Mouse (Mus musculus): ENCODE measurements around the gene Gm17416.

The Gm17416 gene

DNA sequence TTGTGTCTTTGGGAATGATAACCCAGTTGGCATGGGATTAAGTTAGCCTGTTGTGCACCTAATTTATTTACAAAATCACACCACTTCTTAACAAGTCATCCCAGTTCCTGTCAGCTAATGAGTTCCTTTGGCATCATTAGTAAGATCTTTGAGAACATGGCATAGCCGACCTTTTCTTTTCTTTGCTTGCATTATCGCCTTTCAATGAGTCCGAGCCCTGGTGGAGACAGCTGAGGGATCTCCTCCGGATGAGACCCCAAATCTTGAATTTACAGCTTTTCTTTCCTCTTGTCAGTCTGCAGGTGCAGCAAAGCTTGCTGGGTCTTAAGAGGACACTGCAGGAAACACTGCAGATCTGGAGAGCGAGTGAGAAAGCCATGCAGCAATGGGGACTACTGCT, at the start of gene Gm17416:
Gene Gm17416 (plus strand): TSS at position 301 of the 400 bp plus-strand sequence.
- DNase-seq = no peak

DNA sequence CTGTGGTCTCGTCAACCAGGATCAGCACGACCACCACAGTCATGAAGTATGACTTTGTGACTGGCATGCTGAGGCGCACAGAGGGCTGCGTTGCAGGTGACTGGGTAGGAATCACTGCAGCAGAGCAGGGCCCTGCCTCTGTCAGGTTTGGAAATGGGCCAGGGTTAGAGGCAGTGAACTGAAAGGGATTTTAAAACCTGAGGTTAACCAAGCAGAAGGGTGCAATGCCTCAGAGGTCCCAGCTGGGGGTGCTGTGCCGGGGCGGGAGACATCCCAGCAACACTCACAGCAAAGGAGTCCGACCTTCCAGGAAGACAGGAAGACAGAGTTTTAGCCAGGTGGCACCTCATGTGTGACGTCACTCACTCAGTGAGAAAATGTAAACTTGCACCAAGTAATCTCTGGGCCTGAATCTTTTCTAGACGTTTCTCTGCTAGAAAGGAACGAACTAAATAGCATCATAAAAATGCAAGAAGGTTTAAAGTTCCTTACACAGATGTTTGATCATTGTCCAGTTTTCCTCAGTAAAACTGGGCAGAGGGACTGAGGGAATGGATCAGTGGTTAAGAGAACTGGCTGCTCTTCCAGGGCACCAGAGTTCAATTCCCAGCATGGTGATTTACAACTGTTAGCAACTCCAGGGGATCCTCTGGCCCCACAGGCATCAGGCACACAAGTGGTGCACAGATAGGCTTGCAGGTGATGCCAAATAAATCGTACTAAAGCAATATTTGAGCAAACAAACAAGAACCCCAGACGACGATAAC, 29.0 kb upstream of the Gm17416 start, which contains the start of gene Defb29:
Gene Defb29 (minus strand): TSS at position 155 of the 767 bp plus-strand sequence.
- DNase-seq = peak; percentile 18

DNA sequence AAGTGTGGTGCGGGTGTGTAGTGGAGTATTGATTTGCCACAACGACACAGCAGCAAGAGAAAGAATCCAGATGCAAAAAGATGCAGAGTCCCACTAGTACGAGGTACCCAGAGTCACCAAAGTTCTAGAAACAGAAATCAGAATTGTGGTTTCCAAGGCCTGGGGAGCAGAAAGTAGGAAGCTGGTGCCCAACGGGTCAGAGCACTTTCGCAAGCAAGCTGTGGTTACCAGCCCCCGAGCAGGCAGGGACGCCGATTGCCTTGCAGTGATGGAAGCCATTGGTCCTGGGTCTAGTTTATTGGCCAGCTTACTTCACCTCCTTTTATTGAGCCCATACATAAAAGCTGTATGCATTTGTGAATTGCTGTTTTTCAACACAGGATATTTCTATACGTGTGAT, 27.2 kb upstream of the Gm17416 start:
- no peak for DNase-seq

DNA sequence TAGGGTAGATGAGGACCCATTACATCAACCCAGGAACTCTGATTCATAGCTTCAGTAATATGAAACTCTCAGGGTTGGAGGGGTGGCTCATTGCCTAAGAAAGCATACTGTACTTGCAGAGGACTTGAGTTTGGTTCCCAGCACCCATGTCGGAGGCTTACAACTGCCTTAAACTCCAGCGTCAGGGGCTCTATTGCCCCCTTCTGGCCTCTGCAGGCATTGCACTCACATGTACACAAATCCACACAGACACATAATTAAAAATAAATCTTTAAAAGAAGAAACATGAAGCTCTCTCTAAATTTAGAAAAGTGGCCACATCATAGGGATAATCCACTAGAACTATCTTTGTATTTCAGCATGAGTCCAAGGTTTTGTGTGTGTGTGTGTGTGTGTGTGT, 26.2 kb upstream of the Gm17416 start:
- DNase-seq = no peak

DNA sequence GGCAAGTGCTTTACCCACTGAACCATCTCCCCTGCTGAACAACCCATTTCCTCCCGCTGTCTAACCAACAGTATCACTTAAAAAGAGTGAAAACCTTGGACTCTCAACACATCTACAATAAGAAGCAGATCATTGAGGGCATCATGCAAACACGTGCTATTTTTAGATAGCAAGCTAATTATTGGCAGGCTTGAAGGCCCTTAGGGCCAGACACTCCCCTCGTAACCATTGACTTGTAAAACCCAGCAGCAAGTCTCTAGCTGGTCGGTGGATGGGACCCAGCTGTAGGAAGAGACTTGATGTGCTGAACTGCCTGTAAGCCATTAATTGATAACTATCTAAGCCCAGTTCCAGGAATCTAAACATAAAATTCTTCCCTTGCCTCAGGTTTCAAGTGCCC, 25.7 kb upstream of the Gm17416 start:
- DNase-seq = no peak

DNA sequence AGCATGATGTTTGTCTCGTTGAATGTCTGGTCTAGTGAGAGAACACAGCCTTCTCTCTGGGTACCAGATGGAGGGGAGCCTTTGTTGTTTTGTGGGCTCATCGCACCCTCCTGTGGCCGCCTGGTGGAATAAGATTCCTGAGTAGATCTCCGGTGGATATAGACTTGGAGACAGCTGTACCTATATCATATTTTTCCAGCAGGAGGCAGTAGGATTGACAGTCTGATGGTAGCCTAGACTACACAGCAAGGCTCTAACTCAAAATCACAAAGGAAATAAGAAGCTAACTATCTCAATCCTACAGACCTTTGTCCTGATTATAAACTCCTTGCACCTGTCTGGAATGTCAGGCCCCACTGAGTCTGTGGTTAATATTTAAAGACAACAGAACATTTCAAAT, 24.4 kb upstream of the Gm17416 start:
- peak; percentile 33 for DNase-seq

DNA sequence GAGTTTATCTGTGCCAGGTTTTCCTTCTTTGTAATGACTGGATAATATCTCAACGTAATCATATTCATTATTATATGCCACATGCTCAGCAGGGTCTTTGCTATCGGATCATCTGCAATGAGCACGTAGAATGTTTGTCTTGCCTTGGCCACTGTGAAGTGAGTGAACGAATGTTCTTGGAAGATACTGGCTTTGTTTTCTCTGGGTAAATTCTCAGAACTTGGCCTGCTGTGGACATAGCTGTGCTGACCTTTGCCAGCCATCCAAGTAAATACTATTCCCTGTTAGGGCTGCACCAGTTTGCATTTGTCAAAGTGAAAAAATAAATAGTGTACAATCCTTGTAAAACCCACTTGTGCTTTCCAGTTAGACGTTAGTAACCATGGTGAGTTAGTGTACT, 21.0 kb upstream of the Gm17416 start:
- DNase-seq = no peak

DNA sequence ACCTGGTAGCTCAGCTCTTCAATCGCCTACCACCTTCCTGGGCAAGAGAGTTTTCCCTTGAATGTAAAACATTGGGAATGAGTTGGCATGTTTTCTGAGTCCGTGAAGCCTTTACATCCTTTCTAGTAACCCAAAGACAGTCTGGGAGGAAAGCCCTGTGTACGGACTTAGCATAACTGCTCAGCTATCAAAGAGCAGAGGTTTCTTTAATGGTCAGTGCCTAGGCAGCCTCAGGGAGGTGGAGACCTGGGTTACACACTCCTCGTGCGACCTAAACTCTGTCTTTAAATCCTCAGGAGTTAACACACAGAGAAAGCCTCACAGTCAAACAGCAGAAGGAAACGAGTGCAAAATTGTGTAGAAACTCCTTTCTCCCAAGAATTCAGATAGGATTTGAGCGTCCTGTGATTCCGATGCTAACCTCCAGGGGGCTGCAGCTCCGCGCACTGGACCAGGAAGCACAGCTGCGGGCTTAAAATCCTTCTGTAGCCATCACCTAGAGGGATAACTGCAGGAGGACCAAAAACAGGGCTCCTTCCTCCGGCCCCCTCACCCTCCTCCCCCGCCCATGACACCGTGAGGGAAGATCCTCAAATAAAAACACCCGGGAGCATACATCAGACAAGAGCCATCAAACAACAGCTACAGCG, 15.2 kb upstream of the Gm17416 start:
- peak; percentile 60 for DNase-seq

DNA sequence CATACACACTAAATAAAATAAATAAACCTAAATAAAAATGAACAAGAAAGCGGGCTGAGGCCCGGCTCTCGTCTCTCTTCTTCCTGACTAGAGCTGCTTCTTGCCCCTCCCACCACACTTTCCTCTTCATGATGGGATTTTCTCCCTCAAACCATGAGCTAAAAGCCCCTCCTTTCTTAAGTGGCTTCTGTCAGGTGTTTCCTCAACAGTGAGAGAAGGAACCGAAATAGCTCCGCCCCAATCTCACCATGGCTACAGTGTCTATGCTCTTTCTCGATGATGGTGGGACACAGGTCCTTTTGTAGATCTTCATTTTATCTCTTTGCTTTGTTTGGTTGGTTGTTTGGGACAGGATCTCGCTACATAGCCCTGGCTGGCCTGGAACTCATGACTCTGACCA, 12.5 kb upstream of the Gm17416 start:
- no peak for DNase-seq

DNA sequence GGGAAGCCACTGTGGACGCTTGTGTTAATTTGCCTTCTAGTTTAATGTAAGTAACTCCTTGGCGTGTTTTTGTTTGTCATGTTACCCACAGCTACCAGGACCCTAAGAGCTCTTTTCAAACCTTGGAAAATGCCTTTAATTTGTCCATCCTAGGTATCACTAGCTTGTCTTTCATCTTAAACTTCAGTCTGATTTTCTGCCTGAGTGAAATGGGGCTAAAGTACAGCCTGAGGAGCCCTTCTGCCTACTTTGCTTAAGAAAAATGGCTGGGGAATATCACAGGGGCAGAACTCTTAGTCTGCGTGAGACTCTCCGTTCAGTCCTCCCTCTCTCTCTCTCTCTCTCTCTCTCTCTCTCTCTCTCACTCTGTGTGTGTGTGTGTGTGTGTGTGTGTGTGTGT, 743 bp downstream of the Gm17416 start:
- no peak for DNase-seq

DNA sequence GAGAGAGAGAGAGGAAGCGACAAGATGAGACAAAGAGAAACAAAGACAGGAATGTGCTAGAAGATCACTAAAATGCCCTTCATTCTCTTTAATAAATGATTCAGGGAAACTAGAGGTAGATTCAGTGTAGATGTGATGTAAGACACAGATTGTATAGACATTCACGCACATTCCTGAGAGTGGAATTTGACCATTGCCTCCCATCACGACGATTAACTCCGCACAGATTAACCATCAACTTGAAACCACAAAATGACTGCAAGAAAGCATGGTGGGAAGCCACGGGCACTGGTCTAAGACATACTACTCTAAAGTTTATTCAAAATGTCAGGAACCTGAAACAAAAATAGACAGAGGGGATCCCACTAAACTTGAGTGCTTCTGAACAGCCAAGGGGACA, 1.2 kb downstream of the Gm17416 start:
- DNase-seq = no peak

DNA sequence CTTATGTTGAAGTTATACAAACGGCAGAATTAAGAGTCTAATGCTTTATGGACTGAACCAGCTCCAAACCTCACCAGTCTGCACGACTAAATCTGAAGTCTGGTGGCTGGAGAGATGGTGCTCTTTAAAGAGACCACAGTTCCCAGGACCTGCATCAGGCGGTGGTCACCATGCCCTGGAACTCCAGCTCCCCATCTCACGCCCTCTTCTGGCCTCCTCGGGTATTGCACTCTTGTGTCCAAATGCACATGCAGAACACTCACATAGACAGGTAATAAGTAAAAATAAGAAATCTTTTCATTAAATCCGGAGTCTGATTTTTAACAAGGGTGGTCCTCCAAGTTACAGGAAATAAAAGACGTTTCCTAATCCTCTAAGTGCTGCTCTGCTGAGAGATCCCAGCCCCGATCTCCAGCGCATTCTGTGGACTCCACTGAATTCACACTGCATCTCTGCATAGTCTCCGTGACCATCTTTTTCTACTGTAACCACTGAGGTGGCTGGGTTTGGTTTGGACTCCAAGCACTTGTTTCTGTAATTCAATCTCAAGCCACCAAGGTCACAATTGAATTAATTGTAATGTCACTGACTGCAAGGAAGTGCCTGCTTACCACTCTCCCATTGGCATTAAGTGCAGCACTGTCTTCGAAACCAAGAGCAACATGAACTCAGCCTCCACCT, 3.1 kb downstream of the Gm17416 start, which contains the start of gene Defb21:
Gene Defb21 (plus strand): TSS at position 631 of the 681 bp plus-strand sequence.
- DNase-seq = peak; percentile 57

DNA sequence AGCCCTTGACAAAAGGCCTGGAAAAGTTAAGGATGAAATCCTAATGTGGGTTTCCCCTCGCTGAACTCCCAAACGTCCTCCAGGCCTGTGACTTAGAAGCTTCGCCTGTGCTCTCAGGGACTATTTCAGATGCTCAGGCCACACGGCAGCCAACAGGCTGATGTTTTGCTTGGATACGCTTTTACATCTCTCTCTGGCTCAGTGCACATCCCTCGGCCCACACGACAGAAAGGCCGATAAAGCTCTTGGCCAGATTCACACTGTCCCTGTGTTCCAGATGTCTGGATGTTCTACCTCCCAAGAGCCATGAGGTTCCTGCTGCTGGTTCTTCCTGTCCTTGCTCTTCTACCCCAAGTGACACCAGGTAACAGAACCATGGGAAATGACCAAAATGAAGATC, 4.3 kb downstream of the Gm17416 start:
- DNase-seq = no peak

DNA sequence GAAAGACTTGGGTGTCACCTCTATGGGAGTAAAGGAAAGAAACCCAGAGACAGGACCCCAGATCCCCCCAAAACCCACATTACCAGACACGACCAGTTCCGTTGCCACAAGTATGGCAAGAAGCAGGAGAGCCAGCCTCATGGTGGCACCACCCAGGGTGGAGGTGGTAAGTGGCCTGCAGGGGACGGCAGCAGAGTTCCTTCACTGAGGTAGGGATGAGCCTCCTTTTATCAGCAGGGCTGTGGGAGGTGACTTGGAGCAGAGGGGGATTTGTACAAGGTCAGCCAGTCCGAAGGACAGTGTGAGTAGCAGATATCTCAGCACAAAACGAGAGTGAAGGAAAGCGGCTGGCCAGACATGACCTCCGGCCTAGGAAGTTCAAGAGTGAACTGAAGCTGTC, 11.0 kb downstream of the Gm17416 start, which contains the start of gene Defb19:
Gene Defb19 (minus strand): TSS at position 206 of the 400 bp plus-strand sequence.
- DNase-seq = no peak

DNA sequence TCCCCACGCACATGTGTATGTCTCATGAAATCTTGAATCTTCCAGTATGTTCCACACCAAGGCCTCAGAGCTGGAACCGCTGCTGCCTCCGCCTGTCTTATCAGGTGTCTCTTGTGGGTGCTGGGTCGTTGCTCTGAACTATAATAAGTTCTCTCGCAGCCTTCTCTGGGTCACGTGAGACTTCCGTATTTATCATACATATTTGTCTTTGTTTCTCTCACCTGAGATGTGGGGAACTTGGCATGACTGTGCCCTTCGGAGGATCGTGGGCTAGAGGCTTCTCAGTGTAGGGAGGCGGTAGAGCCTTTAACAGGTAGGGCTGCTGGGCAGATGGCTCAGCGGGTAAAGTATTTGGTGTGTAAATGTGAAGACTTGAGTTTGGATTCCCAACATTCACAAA, 11.5 kb downstream of the Gm17416 start:
- DNase-seq = no peak

DNA sequence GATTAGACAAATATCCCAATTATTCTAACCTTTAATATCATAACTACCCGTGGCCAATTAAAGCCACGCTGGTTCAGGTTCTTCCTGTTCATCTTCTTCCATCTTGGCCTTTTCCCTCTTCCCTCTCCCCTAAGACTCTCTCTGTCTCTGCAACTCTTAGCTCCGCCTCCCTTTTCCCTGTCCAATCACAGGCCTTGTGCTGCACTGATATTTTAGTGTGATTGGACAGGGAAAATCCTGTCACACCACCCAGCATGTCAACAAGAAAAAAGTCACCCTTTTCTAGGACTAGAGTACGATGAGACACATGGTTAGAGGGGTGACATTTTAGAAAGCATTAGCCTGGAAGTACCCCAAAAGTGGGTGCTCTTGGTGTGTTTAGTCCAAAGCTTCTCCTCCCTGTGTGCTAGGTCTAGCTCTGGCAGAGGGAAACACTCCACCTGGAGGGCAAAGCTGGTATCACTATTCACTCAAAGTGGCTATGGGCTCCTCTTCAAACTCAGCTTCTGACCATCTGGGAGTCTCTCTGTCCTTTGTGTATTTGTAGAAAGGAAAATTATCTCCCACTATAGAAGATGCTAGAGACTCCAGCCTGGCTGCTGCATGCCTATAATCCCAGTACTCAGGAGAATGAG, 17.9 kb downstream of the Gm17416 start:
- peak; percentile 41 for DNase-seq

DNA sequence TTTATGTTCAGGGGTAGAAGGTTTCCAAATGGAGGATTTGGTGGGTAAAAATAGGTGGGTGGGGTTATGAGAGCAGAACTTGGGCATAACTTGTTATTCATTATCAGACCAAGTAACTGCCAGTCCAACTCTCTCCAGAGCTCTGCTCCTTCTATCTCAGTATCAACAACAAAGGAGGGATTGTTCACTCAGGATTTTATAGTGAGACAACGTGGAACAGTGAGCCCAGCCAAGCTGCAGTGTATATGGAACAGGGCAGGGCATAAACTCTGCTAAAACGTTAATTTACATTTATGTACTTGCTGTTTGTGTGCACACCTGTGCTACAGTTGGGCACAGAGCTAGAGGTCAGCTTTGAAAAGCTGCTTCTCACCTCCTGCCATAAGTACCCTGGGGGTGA, 19.3 kb downstream of the Gm17416 start:
- no peak for DNase-seq

DNA sequence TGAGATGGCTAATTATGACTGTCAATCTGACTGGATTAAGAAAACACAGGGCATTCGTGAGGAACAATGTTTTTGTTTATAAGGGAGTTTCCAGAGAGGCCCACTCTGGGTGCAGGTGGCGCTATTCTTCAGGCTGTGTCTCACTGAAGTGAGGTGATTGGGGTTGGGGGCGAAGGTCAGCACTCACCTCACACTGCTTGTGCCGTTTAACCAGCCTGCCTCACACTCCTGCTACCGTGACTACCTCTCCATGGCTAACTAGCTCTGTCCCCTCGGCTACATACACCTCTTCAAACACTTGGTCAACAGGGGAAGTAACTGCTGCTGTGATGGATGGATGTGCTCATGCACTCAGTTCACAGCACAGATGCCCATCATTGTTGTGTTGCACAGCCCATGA, 19.9 kb downstream of the Gm17416 start:
- DNase-seq = no peak

DNA sequence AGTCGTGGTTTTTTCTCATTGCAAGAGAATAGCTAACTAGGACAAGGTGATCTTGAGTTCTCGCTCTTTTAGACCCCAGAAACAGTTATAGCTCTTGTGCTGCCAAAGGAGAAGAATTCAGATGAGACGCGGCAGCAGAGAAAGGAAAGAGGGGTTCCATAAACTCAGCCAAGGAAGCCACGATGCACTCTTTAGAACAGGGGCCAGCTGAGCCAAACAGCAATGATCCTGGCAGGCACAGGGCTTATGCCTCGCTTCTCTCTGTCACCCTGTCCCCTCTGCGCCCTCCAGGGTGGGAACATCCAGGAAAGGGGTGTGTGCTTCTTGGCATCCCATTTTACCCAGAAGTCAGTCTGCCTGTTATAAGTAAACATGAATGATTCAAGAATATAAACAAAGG, 30.2 kb downstream of the Gm17416 start, which contains the start of gene Defb45:
Gene Defb45 (minus strand): TSS at position 101 of the 400 bp plus-strand sequence.
- no peak for DNase-seq

DNA sequence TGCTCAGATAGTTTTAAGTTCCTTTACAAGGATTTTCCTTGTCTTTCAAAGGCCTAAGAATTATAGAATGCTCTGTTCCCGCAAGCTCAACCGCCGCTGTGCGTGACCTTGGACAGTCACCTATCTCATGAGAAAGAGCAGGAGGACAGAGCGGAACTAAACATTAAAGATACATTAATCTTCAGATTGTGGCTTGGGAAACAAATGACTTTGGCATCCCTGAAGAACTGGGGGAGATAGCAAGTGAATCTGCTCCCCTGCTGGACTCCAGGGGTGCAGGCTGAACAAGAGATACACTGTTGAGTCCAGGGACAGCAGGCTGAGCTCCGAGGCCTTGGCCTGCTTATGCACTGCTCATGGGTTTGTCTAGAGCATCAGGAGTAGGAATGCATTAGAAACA, 30.9 kb downstream of the Gm17416 start:
- no peak for DNase-seq

DNA sequence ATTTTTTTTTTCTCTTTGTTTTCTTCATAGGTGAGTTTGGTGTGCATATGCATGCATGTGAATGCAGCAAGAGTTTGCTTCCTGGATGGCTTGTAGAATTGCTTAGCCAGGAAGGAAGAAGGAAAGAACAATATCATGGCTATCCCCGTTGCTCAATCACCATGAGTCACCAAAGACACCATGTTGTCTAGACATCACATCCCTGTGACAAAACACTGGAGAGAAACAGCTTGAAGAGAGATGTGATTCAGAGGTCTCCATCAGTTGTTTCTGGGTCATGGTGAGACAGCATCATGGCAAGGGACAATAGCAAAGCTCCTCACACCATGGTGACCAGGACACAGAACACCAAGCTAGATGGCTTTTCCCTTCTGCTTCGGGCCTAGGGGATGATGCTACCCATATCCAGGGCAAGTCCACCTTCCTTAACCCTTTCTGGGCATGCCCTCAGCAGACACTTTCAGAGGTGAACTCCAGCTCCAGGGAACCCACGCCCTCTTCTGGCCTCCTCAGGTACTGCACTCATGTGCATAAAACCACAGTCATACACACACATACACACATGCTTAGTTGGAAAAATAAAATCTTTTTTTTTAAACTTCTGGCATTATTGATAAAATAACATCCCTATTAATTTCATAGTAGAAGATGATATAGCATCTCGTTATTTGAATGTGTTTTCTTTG, 32.3 kb downstream of the Gm17416 start:
- DNase-seq = no peak

DNA sequence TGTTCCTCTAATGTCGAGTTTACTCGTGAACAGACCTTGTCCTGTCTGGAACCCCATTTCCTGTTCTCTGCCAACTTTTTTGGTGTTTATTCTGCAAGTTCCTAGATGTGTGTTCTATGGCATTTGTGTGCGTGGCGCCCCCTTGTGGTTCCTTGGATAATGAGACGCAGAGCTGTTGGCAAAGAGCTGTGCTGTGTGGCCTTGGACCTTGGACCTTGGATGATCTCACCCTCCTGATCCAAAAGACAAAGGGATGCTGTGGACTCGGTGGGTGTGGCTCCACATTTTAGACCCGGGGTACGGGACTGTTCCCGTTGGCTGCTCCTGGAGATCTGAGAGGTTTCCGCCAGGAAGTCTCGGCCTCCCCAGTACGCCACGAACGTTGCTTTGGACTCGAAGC, 34.9 kb downstream of the Gm17416 start, which contains the start of gene Defb36:
Gene Defb36 (plus strand): TSS at position 271 of the 400 bp plus-strand sequence.
- DNase-seq = peak; percentile 56

Data from thymus, postnatal 4 days (tissue).